Comparison of ENCODE assay signal across 8 mouse cellular contexts in the genomic region with DNA sequence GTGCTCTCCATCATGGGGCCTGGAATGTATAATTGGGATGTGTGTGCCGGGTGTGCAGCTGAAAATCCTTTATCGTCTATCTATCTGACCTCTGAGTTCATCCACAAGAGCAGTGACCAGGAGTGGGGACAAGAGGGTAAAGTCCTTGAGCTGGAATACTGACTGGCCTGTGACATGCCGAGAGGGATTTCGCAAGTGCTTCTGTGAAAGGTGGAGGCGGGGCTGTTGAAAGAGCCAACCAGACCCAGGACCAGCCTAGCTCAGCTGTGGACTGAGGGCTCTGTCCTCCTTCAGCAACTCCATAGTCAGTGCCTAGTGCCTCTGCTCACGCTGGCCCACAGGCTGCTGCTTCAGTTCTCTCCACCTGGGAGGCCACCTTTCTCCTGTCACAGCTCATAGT. TPM values are rescaled to one million over a fixed set of nuclear protein-coding genes. Genes with fewer than 3 reads are reported as not detected.
A peak's percentile ranks its signal among the peaks of the same experiment; 100 is the strongest.
DNase-seq lines count a peak whose midpoint lies in the region; ATAC-seq lines count a peak whose summit lies in the region.

No protein-coding gene starts in this region.

- no peaks in the 10 kb centered on the region for H3K9me3 ChIP-seq in liver, embryonic 15.5 days (replicated peaks)

- H3K4me1 ChIP-seq in liver, embryonic 15.5 days (replicated peaks) = peaks cover 72% of the 10 kb centered on the region

- DNase-seq in gastrocnemius, postnatal 25 days = peak; percentile 52
- no peak for DNase-seq in gastrocnemius, postnatal 10 days
- DNase-seq in adrenal gland, adult 2 months = peak; percentile 93
- peak; percentile 47 to 62 for DNase-seq in heart, postnatal 36 days
- DNase-seq in spleen, adult 12 weeks (ENCODE audit: low spot score) = no peak
- no peak for DNase-seq in retina, postnatal 1 day

- 0 out of 2 replicates have a peak overlapping the region, but pooled peaks have one; percentile 7 for H3K4me3 ChIP-seq in liver, embryonic 15.5 days (replicated peaks)

- peak; percentile 27 for ATAC-seq in liver, embryonic 15.5 days (ENCODE audit: insufficient read depth)
- ATAC-seq in activated CD4-positive, CD25-positive, alpha-beta regulatory T cell, adult 4 months = no peak

- intact Hi-C loops in heart, postnatal 36 days (cut with DNase I) = loop anchor here (5.0 kb wide), 1 partner anchor 91 kb away; the partner anchor contains the start of gene Cdc42se1

- peak overlapping the region; percentile 72 for H3K27ac ChIP-seq in liver, embryonic 15.5 days (replicated peaks)

- peak overlapping the region; percentile 98 for H3K4me2 ChIP-seq in liver, embryonic 15.5 days

- WGBS in liver, embryonic 15.5 days (ENCODE audit: insufficient replicate concordance) = 55% methylated on average over 6 of the region's 6 CpGs

- H3K27me3 ChIP-seq in liver, embryonic 15.5 days = no peaks in the 10 kb centered on the region

- peaks cover 39% of the 10 kb centered on the region for H3K36me3 ChIP-seq in liver, embryonic 15.5 days (replicated peaks)

- H3K9ac ChIP-seq in liver, embryonic 15.5 days = peak overlapping the region; percentile 8; the same call in 1 of the 2 replicates

RNA-seq across cellular contexts. Expression of gene Cers2, which starts 4.0 kb away (rescaled TPM):
- 10 to 100 TPM; 20.3 to 21.7 TPM for total RNA-seq in gastrocnemius, postnatal 25 days (2021)
- total RNA-seq in gastrocnemius, postnatal 10 days (2021) = 10 to 100 TPM; 42.6 to 51.9 TPM
- 100 to 1,000 TPM; 224 to 263 TPM for total RNA-seq in adrenal gland, adult 2 months (2021)
- polyA plus RNA-seq in adrenal gland, adult 2 months (2012; rRNA removed) = 78.7 and 99.1 TPM in 2 replicates
- 10 to 100 TPM; 36.4 to 45.9 TPM for total RNA-seq in heart, postnatal 36 days (2021)
- polyA plus RNA-seq in liver, embryonic 15.5 days (2015; fragmentation: Nextera tagmentation; extraction: Ambion mirVana) = 110 and 114 TPM in 2 replicates
- 100 to 1,000 TPM; 139 to 172 TPM for polyA plus RNA-seq in activated CD4-positive, CD25-positive, alpha-beta regulatory T cell, adult 4 months (2017; shearing (Covaris generic))

RNA-seq across cellular contexts. Expression of gene Anxa9, which starts 11.6 kb away (rescaled TPM):
- total RNA-seq in gastrocnemius, postnatal 25 days (2021) = under 1 TPM; 0.15 to 0.27 TPM
- under 1 TPM; 0.27 to 0.63 TPM for total RNA-seq in gastrocnemius, postnatal 10 days (2021)
- 1 to 10 TPM; 1.2 to 2.5 TPM for total RNA-seq in adrenal gland, adult 2 months (2021)
- polyA plus RNA-seq in adrenal gland, adult 2 months (2012; rRNA removed) = 0.88 and 1.3 TPM in 2 replicates
- total RNA-seq in heart, postnatal 36 days (2021) = under 1 TPM; 0.53 to 0.60 TPM
- polyA plus RNA-seq in liver, embryonic 15.5 days (2015; fragmentation: Nextera tagmentation; extraction: Ambion mirVana) = 2.1 and 2.8 TPM in 2 replicates
- under 1 TPM in 1 of 2 experiments, not detected in 1; 0.83 TPM for polyA plus RNA-seq in activated CD4-positive, CD25-positive, alpha-beta regulatory T cell, adult 4 months (2017; shearing (Covaris generic))

RNA-seq across cellular contexts. Expression of gene Prune1, which starts 36.7 kb away (rescaled TPM):
- 10 to 100 TPM; 36.5 to 38.3 TPM for total RNA-seq in gastrocnemius, postnatal 25 days (2021)
- 10 to 100 TPM; 38.1 to 46.8 TPM for total RNA-seq in gastrocnemius, postnatal 10 days (2021)
- 10 to 100 TPM; 26.3 to 31.1 TPM for total RNA-seq in adrenal gland, adult 2 months (2021)
- polyA plus RNA-seq in adrenal gland, adult 2 months (2012; rRNA removed) = 14.1 and 15.4 TPM in 2 replicates
- total RNA-seq in heart, postnatal 36 days (2021) = 10 to 100 TPM; 24.1 to 26.6 TPM
- polyA plus RNA-seq in liver, embryonic 15.5 days (2015; fragmentation: Nextera tagmentation; extraction: Ambion mirVana) = 9.0 and 9.5 TPM in 2 replicates
- polyA plus RNA-seq in activated CD4-positive, CD25-positive, alpha-beta regulatory T cell, adult 4 months (2017; shearing (Covaris generic)) = 1 to 10 TPM; 6.3 to 9.7 TPM

RNA-seq across cellular contexts. Expression of gene Mindy1, which starts 37.4 kb away (rescaled TPM):
- 10 to 100 TPM; 19.9 to 22.8 TPM for total RNA-seq in gastrocnemius, postnatal 25 days (2021)
- total RNA-seq in gastrocnemius, postnatal 10 days (2021) = 10 to 100 TPM; 19.8 to 21.7 TPM
- total RNA-seq in adrenal gland, adult 2 months (2021) = 100 to 1,000 TPM; 131 to 139 TPM
- polyA plus RNA-seq in adrenal gland, adult 2 months (2012; rRNA removed) = 209 and 296 TPM in 2 replicates
- total RNA-seq in heart, postnatal 36 days (2021) = 10 to 100 TPM; 26.7 to 26.8 TPM
- 18.8 and 20.9 TPM in 2 replicates for polyA plus RNA-seq in liver, embryonic 15.5 days (2015; fragmentation: Nextera tagmentation; extraction: Ambion mirVana)
- 10 to 100 TPM; 19.3 to 21.6 TPM for polyA plus RNA-seq in activated CD4-positive, CD25-positive, alpha-beta regulatory T cell, adult 4 months (2017; shearing (Covaris generic))

RNA-seq across cellular contexts. Expression of gene Setdb1, which starts 38.5 kb away (rescaled TPM):
- total RNA-seq in gastrocnemius, postnatal 25 days (2021) = 10 to 100 TPM; 10.2 to 11.8 TPM
- total RNA-seq in gastrocnemius, postnatal 10 days (2021) = 10 to 100 TPM; 12.6 to 17.2 TPM
- 10 to 100 TPM; 20.7 to 21.7 TPM for total RNA-seq in adrenal gland, adult 2 months (2021)
- polyA plus RNA-seq in adrenal gland, adult 2 months (2012; rRNA removed) = 6.9 and 7.6 TPM in 2 replicates
- total RNA-seq in heart, postnatal 36 days (2021) = 10 to 100 TPM; 12.6 to 13.8 TPM
- 12.0 and 12.9 TPM in 2 replicates for polyA plus RNA-seq in liver, embryonic 15.5 days (2015; fragmentation: Nextera tagmentation; extraction: Ambion mirVana)
- polyA plus RNA-seq in activated CD4-positive, CD25-positive, alpha-beta regulatory T cell, adult 4 months (2017; shearing (Covaris generic)) = 10 to 100 TPM; 16.9 to 25.5 TPM

Comparison
In these comparisons a context has a peak if more than half of its experiments do, and no peak if none do; other contexts are left out.
1. DNase-seq: peak in gastrocnemius, postnatal 25 days (single experiment), adrenal gland, adult 2 months (single experiment) and heart, postnatal 36 days (2 of 2); none in gastrocnemius, postnatal 10 days (single experiment), spleen, adult 12 weeks (single experiment) and retina, postnatal 1 day (single experiment).
2. RNA of gene Cers2, which starts 4.0 kb away (total RNA-seq): 224 to 263 TPM in adrenal gland, adult 2 months; 42.6 to 51.9 TPM in gastrocnemius, postnatal 10 days, 36.4 to 45.9 TPM in heart, postnatal 36 days and 20.3 to 21.7 TPM in gastrocnemius, postnatal 25 days; every median in the first group is over 4 times any median in the second.